Mouse (Mus musculus): ENCODE measurements around the gene Mup3.
"Not testable (repeated sequence)": the region's sequence is repeated elsewhere in the genome, so short reads cannot be mapped to it uniquely, and the experiment has no call there.

Mup3 gene

DNA sequence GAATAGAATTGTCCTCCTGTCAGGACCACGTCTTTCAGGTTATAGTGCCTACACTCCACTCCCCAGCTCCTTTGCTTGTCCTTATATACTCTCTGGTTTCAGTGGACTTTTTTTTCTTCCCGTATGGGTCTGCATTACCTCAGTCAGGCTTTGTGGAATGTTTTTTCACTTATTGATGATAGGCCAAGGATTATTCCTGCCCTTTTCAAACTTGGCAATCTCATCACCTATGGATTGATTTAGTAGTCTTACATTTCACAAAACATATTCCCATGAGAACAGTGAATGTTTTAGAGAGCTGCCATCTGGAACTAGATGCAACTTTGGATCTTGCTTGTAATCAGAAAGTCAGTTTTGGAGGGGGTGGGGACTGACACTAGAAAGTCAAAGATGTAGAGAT lies at the start of gene Mup3:
TSS of gene Mup3 (minus strand) at position 102 of the 400 bp plus-strand sequence.
- no peak for DNase-seq

DNA sequence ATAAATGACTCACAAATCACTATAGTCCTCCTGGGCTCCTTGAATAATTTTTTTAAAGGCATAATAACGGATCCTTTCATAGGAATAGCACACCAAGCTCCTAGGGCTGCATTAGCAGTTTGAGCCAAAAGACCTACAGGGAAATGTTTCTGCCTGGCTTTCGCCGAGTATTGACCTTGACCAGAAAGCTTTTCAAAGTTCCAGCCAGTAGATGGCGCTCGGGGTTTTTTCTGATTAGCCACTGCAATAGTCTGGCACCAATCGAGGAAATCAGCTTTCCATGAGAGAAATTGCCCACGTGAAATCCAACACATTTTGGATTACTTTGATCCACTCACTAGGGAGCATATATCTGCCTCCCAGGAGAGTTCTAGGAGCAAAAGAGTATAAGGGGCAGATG lies 46.6 kb upstream of the Mup3 start:
- DNase-seq: peak; percentile 50

DNA sequence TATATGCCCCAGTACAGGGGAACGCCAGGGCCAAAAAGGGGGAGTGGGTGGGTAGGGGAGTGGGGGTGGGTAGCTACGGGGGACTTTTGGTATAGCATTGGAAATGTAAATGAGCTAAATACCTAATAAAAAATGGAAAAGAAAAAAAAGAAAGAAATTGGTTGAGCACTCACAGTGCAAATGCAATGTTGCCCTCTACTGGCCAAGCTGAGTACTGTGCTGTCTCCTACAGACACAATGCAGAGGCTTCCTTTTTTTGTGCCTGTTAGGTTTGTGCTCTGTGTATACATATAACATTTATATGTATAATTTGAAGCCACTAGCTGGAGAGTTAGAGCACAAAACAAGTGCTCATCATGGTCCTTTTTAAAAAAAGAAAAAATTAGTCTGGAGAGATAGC lies 16.2 kb upstream of the Mup3 start:
- DNase-seq: peak; percentile 7

DNA sequence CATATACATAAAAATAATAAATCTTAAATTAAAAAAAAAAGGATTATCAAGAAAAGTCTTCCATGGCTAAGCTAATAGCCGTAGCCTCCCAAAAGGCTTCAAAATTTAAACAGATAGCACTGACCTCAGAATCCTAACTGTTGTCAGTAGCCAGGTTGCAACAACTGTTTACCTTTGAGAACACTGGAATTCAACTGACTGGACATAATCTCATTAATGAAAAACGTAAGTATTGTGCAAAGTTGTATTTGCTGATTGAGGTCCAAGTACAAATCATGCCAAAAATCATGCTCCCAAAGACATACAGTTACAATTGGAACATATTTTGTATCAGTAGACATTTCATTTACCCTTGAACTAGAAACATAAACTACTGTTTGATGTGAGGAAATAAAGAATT lies 811 bp upstream of the Mup3 start:
- DNase-seq: no peak

DNA sequence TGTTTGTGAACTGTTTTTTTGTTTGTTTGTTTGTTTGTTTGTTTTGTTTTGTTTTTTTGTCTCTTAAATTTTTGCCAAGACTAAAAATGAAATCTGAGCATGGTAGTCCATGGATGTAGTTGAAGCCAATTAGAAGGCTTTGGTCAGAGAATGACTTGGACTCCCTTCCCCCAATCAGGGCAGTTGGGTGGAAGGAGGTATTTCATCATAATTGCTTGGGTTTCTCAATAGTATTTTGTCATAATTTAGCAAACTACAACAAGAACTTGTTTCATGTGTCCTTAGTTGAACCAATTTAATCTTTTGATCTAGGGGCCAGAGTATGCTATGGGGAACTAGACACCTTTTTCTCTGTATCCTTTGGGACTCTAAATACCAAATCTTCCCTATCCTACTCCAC lies 4.4 kb downstream of the Mup3 start:
- DNase-seq: no peak

DNA sequence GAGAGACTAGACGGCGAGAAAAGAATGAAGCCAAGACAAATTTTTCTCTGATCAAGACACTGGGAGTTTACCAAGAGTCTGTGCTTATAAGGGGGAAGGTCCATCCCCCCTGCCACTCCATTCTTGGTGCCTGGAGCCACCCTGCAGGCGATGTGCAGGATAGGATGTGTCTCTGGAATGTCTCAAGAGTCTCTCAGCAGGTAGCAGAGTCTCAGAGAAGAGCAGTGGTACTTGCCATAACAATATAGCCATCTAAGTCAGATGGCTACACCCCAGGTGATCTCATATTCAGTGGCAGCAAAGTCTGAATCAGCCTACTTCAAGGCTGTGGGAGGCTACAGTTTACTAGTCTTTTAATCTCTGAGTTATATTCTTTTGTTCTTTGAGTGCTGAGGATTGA lies 12.0 kb downstream of the Mup3 start:
- DNase-seq: no peak

DNA sequence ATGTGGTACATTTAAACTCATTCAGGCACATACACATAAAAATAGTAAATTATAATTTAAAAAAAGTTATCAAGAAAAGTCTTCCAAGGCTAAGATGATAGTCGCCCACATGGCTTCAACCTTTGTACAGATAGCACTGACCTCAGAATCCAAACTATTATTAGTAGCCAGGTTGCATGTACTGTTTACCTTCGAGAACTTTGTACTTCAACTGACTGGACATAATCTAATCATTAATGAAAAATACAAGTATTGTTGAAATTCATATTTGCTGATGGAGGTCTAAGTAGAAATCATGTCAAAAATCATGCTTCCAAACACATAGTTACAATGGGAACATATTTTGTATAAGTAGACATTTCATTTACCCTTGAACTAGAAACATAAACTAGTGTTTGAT lies 32.4 kb downstream of the Mup3 start:
- not testable (repeated sequence) for DNase-seq

DNA sequence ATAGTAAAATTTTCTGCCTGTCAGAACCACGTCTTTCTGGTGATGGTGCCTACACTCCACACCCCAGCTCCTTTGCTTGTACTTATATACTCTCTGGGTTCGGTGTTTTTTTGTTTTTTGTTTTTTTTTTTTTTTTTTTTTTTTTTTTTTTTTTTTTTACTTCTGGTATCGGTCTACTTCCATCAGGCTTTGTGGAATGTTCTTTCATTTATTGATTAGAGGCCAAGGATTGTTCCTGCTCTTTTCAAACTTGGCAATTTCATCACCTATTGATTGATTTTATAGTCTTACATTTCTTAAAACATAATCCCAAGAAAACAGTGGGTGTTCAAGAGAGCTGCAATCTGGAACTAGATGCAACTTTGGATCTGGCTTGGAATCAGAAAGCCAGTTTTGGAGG lies 33.1 kb downstream of the Mup3 start, which contains the start of gene Mup20:
TSS of gene Mup20 (minus strand) at position 101 of the 400 bp plus-strand sequence.
- DNase-seq: not testable (repeated sequence)
